Mouse (Mus musculus) liver, embryonic 15.5 days (tissue): ENCODE results near the gene Gm4924. TPM values are rescaled to one million over a fixed set of nuclear protein-coding genes. Genes with fewer than 3 reads are reported as not detected.

Experiments
- polyA plus RNA-seq: library from polyadenylated mRNA; unstranded; fragments of >200 nt; fragmentation: Nextera tagmentation; extraction: Ambion mirVana; gene quantifications from 2 replicates; pipeline ENCODE4 v1.2.1, GENCODE M21; 2015

Gm4924 gene
- polyA plus RNA-seq, 1 experiment from 2014 or later = 0.82 TPM

Other genes with a start within 250 kb of the Gm4924 start
- 1.0 and 1.2 TPM in 2 replicates for gene AU041133, start 226.2 kb upstream of the Gm4924 start, polyA plus RNA-seq
- 1.6 and 2.1 TPM in 2 replicates for gene Zfp938, start 113.0 kb upstream of the Gm4924 start, polyA plus RNA-seq
- not detected in 2 replicates for gene 4932415D10Rik, start 37.7 kb upstream of the Gm4924 start, polyA plus RNA-seq
- not detected in 2 replicates for gene Gm1553, start 138.4 kb downstream of the Gm4924 start, polyA plus RNA-seq